Mouse (Mus musculus) liver, adult 2 months (tissue): ENCODE measurements at regions not wholly inside any gene's neighbourhood (a gene's known extent, or its start where the extent isn't known, plus 50 kb on each side); places are given as distances from the start of the nearest gene placed in this dataset.

Source experiments
- DNase-seq: peaks from one replicate; pipeline ENCODE4 v3.0.0-alpha.2; 2011; ENCODE audit warnings: low read depth, low spot score; ENCODE audit errors: extremely low read depth
- H3K27ac ChIP-seq: fragments of 200-500 bp; replicated peaks from 2 replicates; pipeline ENCODE4 v1.5.1; 2012; ENCODE audit warnings: low read depth, mild to moderate bottlenecking, control low read depth, inconsistent platforms, low read length; ENCODE audit not compliant: insufficient read depth
- H3K27me3 ChIP-seq: fragments of 200-500 bp; 2 replicates; pipeline ENCODE4 v1.6.1; 2012; ENCODE audit warnings: mild to moderate bottlenecking, moderate library complexity, low read length, inconsistent platforms; ENCODE audit not compliant: control insufficient read depth, insufficient read depth
- H3K36me3 ChIP-seq: fragments of 200-500 bp; 2 replicates; pipeline ENCODE4 v1.6.1; 2012; ENCODE audit warnings: low read length, inconsistent platforms; ENCODE audit not compliant: control insufficient read depth, insufficient read depth
- H3K4me1 ChIP-seq: fragments of 200-500 bp; 2 replicates; pipeline ENCODE4 v1.6.1; 2011; ENCODE audit warnings: low read length; ENCODE audit not compliant: control insufficient read depth, insufficient read depth
- H3K4me3 ChIP-seq: fragments of 200-500 bp; 2 replicates; pipeline ENCODE4 v1.5.1; 2011; ENCODE audit warnings: low read depth, mild to moderate bottlenecking, control low read depth, low read length, moderate library complexity; ENCODE audit not compliant: insufficient read depth
- H3K79me2 ChIP-seq: fragments of 200-500 bp; 2 replicates; pipeline ENCODE4 v1.6.1; 2012; ENCODE audit warnings: inconsistent platforms, mild to moderate bottlenecking, low read length, moderate library complexity; ENCODE audit not compliant: control insufficient read depth, insufficient read depth
- H3K9ac ChIP-seq: fragments of 200-500 bp; 2 replicates; pipeline ENCODE4 v1.6.1; 2012; ENCODE audit warnings: low read depth, mild to moderate bottlenecking, control low read depth, inconsistent platforms, low read length
- CTCF ChIP-seq: fragments of 200-500 bp; IDR thresholded peaks from 2 replicates; pipeline ENCODE4 v1.5.1; 2011; ENCODE audit warnings: low read depth, low read length, control low read depth
- POLR2A ChIP-seq: fragments of 200-500 bp; IDR thresholded peaks from 2 replicates; pipeline ENCODE4 v1.6.1; 2011; ENCODE audit warnings: low read length, control low read depth; ENCODE audit not compliant: insufficient read depth; ENCODE audit errors: extremely low read depth
- WGBS: fragments of 180-500 bp; shearing (Covaris S2); methylation state at CpG from one replicate; pipeline ENCODE4 v1.1.7; 2018; 5-methylcytosine and 5-hydroxymethylcytosine counted together

GRCm38 (mm10) chr3:124849915-124850314 lies 269.0 kb upstream of the 1700003H04Rik start:
- H3K4me1 ChIP-seq = no peaks in the 10 kb centered on the region
- 68% methylated on average over 2 of the region's 2 CpGs for WGBS
- no peaks in the 10 kb centered on the region for H3K79me2 ChIP-seq
- no peak overlapping the region for H3K4me3 ChIP-seq
- no peaks in the 10 kb centered on the region for H3K36me3 ChIP-seq
- H3K27ac ChIP-seq = no peak overlapping the region
- TF ChIP-seq POLR2A = no peak
- no peak for TF ChIP-seq CTCF
- no peak overlapping the region for H3K9ac ChIP-seq
- no peaks in the 10 kb centered on the region for H3K27me3 ChIP-seq
- no peak for DNase-seq

DNA sequence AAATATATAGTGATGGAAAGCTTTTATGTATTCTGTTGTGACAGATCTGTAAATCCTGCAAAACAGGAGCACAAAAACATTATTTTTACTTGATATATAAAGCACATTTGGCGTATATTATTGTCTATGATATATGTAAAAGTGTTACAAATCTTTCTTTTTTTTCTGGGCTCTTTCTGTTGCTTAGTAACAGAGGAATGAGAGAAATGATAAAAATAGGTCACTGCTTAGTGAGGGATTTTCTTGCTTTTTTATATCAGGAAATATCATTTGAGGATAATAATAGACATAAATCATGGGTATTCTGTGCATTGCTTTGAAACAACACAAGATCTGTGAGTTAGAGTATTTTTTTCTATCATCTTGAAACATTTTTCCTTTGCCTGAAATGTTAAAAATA lies 239.7 kb upstream of the 1700003H04Rik start:
- Histone ChIP-seq H3K27ac (no peak overlapping the region), H3K9ac (no peak overlapping the region), H3K4me1 (no peaks in the 10 kb centered on the region), H3K4me3 (no peak overlapping the region), H3K27me3 (no peaks in the 10 kb centered on the region), H3K79me2 (no peaks in the 10 kb centered on the region), H3K36me3 (no peaks in the 10 kb centered on the region)
- no peak for DNase-seq
- no peak for TF ChIP-seq POLR2A
- no peak for TF ChIP-seq CTCF
- 78% methylated on average over 1 of the region's 1 CpGs for WGBS

DNA sequence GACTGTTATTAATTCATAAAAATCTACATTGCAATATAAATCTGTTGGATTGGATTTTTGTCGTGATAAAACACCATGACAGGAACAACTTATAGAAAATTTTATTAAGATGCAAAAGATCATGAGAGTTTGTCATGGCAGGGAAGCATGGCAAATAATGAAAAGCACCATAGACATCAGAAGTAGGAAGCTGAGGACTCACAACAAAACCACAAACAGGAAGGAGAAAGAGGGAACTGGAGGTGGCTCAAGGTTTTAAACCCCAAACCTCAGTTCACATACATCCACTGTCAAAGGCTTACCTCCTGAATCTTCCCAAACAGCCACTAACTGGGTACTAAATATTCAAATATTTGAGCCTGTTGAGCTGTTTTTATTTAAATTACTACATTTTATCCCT lies 226.0 kb upstream of the 1700003H04Rik start:
- WGBS = 82% methylated on average over 1 of the region's 1 CpGs
- TF ChIP-seq POLR2A (no peak), CTCF (no peak)
- no peaks in the 10 kb centered on the region for H3K79me2 ChIP-seq
- no peak overlapping the region for H3K4me3 ChIP-seq
- H3K4me1 ChIP-seq = no peaks in the 10 kb centered on the region
- no peak overlapping the region for H3K9ac ChIP-seq
- H3K36me3 ChIP-seq = no peaks in the 10 kb centered on the region
- no peaks in the 10 kb centered on the region for H3K27me3 ChIP-seq
- no peak overlapping the region for H3K27ac ChIP-seq
- no peak for DNase-seq

DNA sequence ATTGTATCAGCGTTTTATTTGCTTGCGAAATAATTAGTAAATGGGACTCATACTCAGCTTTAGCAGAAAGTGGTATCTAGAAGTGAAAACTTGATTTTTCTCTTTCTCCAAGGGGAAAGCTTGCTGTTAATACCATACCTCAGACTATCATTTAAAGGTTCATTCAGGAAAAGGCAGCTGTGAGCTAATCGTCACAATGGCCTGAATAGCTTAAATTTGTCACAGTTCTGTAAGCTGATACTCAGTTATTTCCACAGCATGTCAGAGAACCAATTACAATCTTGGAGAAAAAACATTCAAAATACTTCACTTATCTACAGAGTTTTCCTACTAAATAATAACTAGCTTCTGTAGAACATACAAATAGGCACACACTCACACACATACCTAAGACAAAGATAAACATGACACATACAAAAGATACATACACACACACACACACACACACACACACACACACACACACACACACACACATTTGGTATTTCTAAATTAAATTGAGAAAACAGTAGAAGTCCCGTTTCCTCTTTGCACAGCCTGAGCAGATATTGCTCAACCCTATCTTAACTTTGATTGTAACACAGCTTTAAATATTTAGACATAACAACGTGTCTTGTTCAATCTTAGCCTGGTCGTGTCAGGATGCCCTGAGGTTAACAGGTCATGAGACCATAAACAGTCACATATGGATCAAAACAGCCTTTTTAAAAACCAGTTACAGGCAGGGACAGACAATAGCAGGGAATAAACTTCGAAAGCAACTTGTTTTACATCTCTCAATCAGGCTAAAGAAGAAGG lies 208.5 kb upstream of the 1700003H04Rik start:
- TF ChIP-seq POLR2A = no peak
- no peak for TF ChIP-seq CTCF
- no peak overlapping the region for H3K27ac ChIP-seq
- H3K9ac ChIP-seq = no peak overlapping the region
- WGBS = 58% methylated on average over 7 of the region's 7 CpGs
- no peaks in the 10 kb centered on the region for H3K36me3 ChIP-seq
- no peak overlapping the region for H3K4me3 ChIP-seq
- no peaks in the 10 kb centered on the region for H3K79me2 ChIP-seq
- DNase-seq = no peak
- no peaks in the 10 kb centered on the region for H3K4me1 ChIP-seq
- no peaks in the 10 kb centered on the region for H3K27me3 ChIP-seq

- Histone ChIP-seq H3K36me3 (no peaks in the 10 kb centered on the region), H3K27me3 (no peaks in the 10 kb centered on the region), H3K4me3 (no peak overlapping the region), H3K9ac (no peak overlapping the region), H3K27ac (no peak overlapping the region), H3K79me2 (no peaks in the 10 kb centered on the region), H3K4me1 (no peaks in the 10 kb centered on the region)
- TF ChIP-seq CTCF = no peak
- TF ChIP-seq POLR2A = no peak
- WGBS = 62% methylated on average over 1 of the region's 1 CpGs
- DNase-seq = no peak
Measured at GRCm38 (mm10) chr3:124788181-124788580, 207.3 kb upstream of the 1700003H04Rik start.

DNA sequence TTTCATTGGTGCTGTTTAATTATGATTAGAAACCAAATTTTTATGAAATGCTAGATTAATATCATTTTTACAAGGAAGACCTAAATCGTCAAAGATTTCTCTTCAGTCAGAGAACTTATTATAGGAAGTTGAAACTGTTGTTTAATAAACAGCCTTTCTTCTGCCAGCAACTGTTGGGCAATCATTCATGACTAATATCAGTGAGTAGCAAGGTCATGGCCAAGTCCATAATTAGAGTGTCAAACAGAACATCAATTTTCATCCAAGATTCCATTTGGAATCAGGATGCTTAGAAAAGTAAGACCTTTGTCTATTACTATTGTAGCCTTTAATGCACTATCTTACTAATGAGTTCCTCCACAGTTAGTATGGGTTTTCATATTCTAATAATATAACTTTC lies 189.4 kb upstream of the 1700003H04Rik start:
- H3K36me3 ChIP-seq = no peaks in the 10 kb centered on the region
- 64% methylated on average over 1 of the region's 1 CpGs for WGBS
- H3K27me3 ChIP-seq = no peaks in the 10 kb centered on the region
- peak; percentile 20 for DNase-seq
- no peak overlapping the region for H3K4me3 ChIP-seq
- TF ChIP-seq POLR2A (no peak), CTCF (no peak)
- H3K79me2 ChIP-seq = no peaks in the 10 kb centered on the region
- no peaks in the 10 kb centered on the region for H3K4me1 ChIP-seq
- H3K9ac ChIP-seq = no peak overlapping the region
- no peak overlapping the region for H3K27ac ChIP-seq
